Mouse (Mus musculus) mesoderm, embryonic 11.5 days (tissue): ENCODE results near the gene Slc1a4.

Experiments
- DNase-seq: peaks from one replicate; pipeline ENCODE4 v3.0.0-alpha.2; 2012; ENCODE audit warnings: low read depth, low spot score

The Slc1a4 gene

GRCm38 (mm10) chr11:20332561-20333514, at the start of gene Slc1a4:
TSS of gene Slc1a4 (minus strand) at chr11:20332713.
- DNase-seq = peak; percentile 99

- DNase-seq = no peak
Observed at GRCm38 (mm10) chr11:20380106-20380505, 47.6 kb upstream of the Slc1a4 start.

GRCm38 (mm10) chr11:20376642-20377041, 44.1 kb upstream of the Slc1a4 start:
- DNase-seq = no peak

GRCm38 (mm10) chr11:20372616-20373211, 40.2 kb upstream of the Slc1a4 start:
- no peak for DNase-seq

GRCm38 (mm10) chr11:20370486-20370885, 38.0 kb upstream of the Slc1a4 start:
- no peak for DNase-seq

GRCm38 (mm10) chr11:20366456-20366855, 33.9 kb upstream of the Slc1a4 start:
- no peak for DNase-seq

- DNase-seq = no peak
Observed at GRCm38 (mm10) chr11:20361354-20361753, 28.8 kb upstream of the Slc1a4 start.

- peak; percentile 34 for DNase-seq
Observed at GRCm38 (mm10) chr11:20357684-20358447, 25.4 kb upstream of the Slc1a4 start.

- no peak for DNase-seq
Observed at GRCm38 (mm10) chr11:20348466-20348865, 16.0 kb upstream of the Slc1a4 start.

GRCm38 (mm10) chr11:20347548-20347947, 15.0 kb upstream of the Slc1a4 start:
- DNase-seq = no peak

GRCm38 (mm10) chr11:20346369-20346768, 13.9 kb upstream of the Slc1a4 start:
- no peak for DNase-seq

GRCm38 (mm10) chr11:20343952-20344351, 11.4 kb upstream of the Slc1a4 start:
- DNase-seq = no peak

- no peak for DNase-seq
Observed at GRCm38 (mm10) chr11:20341598-20341997, 9.1 kb upstream of the Slc1a4 start.

- DNase-seq = no peak
Observed at GRCm38 (mm10) chr11:20338703-20339102, 6.2 kb upstream of the Slc1a4 start.

GRCm38 (mm10) chr11:20334301-20334700, 1.8 kb upstream of the Slc1a4 start:
- DNase-seq = no peak

- peak; percentile 45 for DNase-seq
Observed at GRCm38 (mm10) chr11:20331690-20332537, 599 bp downstream of the Slc1a4 start.

- DNase-seq = no peak
Observed at GRCm38 (mm10) chr11:20331027-20331689, 1.4 kb downstream of the Slc1a4 start.

- DNase-seq = no peak
Observed at GRCm38 (mm10) chr11:20329711-20330110, 2.8 kb downstream of the Slc1a4 start.

- no peak for DNase-seq
Observed at GRCm38 (mm10) chr11:20328771-20329170, 3.7 kb downstream of the Slc1a4 start.

GRCm38 (mm10) chr11:20326328-20326995, 6.1 kb downstream of the Slc1a4 start:
- DNase-seq = no peak
